Mouse (Mus musculus): Measurements from ENCODE around the gene Sesn3.

DNA sequence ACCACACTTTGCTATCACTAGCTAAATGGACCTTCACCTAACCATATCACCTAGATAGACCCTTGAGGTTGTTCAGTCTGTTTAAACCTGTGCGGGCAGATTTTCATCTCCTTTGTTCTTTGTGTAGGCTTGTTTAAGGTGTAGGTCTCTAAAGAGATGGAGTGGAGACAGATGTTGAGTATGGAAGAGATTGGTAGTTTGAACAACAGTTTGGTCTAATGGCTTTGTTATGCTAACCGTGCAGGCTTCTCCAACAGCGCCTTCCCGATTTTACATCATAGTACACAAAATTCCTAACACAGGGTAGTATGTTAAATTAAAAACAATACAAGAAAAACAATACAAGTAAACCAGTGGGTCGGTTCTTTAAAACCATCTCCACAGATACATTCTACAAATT is 281 bp upstream of the Sesn3 start:
- TF ChIP-seq CTCF (IDR thresholded peaks at IDR 0.05; ENCODE audit: control insufficient read depth, insufficient read depth, insufficient replicate concordance, low read depth, low read length): no peak
- no peak for TF ChIP-seq POLR2A (IDR thresholded peaks at IDR 0.05; ENCODE audit: control insufficient read depth, low read depth, low read length)
